Mouse (Mus musculus) thymus, adult 2 months (tissue): ENCODE measurements around the gene Higd1c.

Experiments used
- CTCF ChIP-seq: fragments of 200-500 bp; IDR thresholded peaks from 2 replicates; pipeline ENCODE4 v1.5.1; 2012; ENCODE audit warnings: mild to moderate bottlenecking, control low read depth, low read length, moderate library complexity, borderline replicate concordance; ENCODE audit not compliant: control insufficient read depth, poor library complexity, insufficient read depth; ENCODE audit errors: extremely low read depth
- POLR2A ChIP-seq: fragments of 200-500 bp; IDR thresholded peaks from 2 replicates; pipeline ENCODE4 v1.6.1; 2012; ENCODE audit warnings: mild to moderate bottlenecking, low read length, control low read depth, moderate library complexity; ENCODE audit not compliant: control insufficient read depth, poor library complexity, insufficient read depth; ENCODE audit errors: extremely low read depth

- TF ChIP-seq POLR2A = no peak
- TF ChIP-seq CTCF = no peak
Measured at GRCm38 (mm10) chr15:100413306-100413705, 49.0 kb downstream of the Higd1c start.
